Mouse (Mus musculus): ENCODE measurements around the gene D11Wsu47e. TPM values are rescaled to one million over a fixed set of nuclear protein-coding genes. Genes with fewer than 3 reads are reported as not detected.

D11Wsu47e gene
- polyA plus RNA-seq, 1 experiment from 2014 or later: 9.5 TPM

- Histone ChIP-seq H3K9ac (peak overlapping the region; percentile 98), H3K4me1 (replicated peaks) (peaks cover 68% of the 10 kb centered on the region), H3K27ac (peak overlapping the region; percentile 99), H3K27me3 (no peaks in the 10 kb centered on the region), H3K9me3 (replicated peaks) (no peaks in the 10 kb centered on the region), H3K4me2 (peak overlapping the region; percentile 89), H3K36me3 (peaks cover 19% of the 10 kb centered on the region), H3K4me3 (replicated peaks) (peak overlapping the region; percentile 98)
- peak; percentile 78 for DNase-seq
- peak; percentile 74 for ATAC-seq (ENCODE audit: low read depth)
- 4% methylated on average over 38 of the region's 38 CpGs for WGBS (ENCODE audit: insufficient replicate concordance)
Observed at GRCm38 (mm10) chr11:113682897-113683626, 1.1 kb upstream of the D11Wsu47e start.

GRCm38 (mm10) chr11:113683627-113683956, 620 bp upstream of the D11Wsu47e start:
- ATAC-seq (ENCODE audit: low read depth) (no peak), DNase-seq (no peak)
- no peaks in the 10 kb centered on the region for H3K9me3 ChIP-seq (replicated peaks)
- peak overlapping the region; percentile 89 for H3K4me2 ChIP-seq
- no peaks in the 10 kb centered on the region for H3K27me3 ChIP-seq
- peaks cover 19% of the 10 kb centered on the region for H3K36me3 ChIP-seq
- peak overlapping the region; percentile 98 for H3K4me3 ChIP-seq (replicated peaks)
- WGBS (ENCODE audit: insufficient replicate concordance): under 1% methylated on average over 23 of the region's 38 CpGs
- peak overlapping the region; percentile 98 for H3K9ac ChIP-seq
- H3K27ac ChIP-seq: peak overlapping the region; percentile 99
- peaks cover 63% of the 10 kb centered on the region for H3K4me1 ChIP-seq (replicated peaks)

DNA sequence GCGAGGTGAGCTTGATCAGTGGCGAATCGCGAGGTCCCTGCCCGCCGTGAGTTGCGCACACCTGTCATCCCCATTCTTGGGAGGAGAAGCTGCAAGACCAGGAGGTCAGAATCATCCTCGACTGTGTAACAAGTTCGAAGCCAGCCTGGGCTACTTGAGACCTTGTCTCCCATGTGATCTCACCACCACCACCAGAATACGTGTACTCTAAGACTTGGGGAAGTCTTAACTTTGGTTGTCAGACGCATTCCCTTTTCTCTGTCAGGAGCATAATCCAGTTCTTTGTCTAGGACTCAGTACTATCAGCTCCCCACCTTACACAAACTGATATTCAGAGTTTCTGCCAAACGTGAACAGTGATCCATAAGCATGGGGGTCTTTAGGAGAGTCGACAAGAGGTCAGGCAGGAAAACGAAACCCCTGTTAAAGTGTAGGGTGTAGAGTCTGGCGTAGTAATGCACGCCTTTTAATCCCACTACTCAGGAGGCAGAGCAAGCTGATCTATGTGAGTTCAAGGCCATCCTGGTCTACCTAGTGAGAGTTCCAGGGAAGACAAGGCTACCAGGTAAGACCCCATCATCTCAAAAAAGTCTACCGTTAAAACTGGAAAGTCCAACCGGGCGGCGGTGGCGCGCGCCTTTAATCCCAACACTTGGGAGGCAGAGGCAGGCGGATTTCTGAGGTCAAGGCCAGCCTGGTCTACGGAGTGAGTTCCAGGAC, 655 bp downstream of the D11Wsu47e start:
- Histone ChIP-seq H3K9ac (peak overlapping the region; percentile 98), H3K27ac (peak overlapping the region; percentile 99), H3K4me1 (replicated peaks) (peaks cover 61% of the 10 kb centered on the region), H3K4me3 (replicated peaks) (peak overlapping the region; percentile 98), H3K36me3 (peaks cover 26% of the 10 kb centered on the region), H3K27me3 (no peaks in the 10 kb centered on the region), H3K9me3 (replicated peaks) (no peaks in the 10 kb centered on the region), H3K4me2 (peak overlapping the region; percentile 89)
- ATAC-seq (ENCODE audit: low read depth) (no peak), DNase-seq (no peak)
- 33% methylated on average over 25 of the region's 25 CpGs for WGBS (ENCODE audit: insufficient replicate concordance)

DNA sequence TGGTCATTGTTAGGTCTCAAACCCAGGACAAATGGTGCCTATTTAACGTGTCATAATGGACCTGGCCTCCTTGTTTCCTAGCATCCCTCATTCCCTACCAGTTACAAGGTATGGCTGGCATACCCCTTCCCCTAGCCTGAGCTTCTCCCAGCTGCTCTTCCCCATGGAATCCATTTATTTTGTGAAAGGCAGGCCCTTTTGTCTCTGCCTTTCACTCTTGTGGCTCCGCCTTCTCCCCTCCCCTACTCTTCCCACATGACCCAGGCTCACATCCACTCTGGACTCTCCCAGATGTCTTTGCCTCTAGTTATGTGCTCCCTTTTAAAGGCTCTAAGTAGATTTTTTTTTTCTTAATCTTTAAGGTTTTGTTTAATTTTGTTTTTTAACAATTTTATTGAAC, 2.8 kb downstream of the D11Wsu47e start:
- H3K27ac ChIP-seq: peak overlapping the region; percentile 9; the same call in 1 of the 2 replicates
- ATAC-seq (ENCODE audit: low read depth): no peak
- WGBS (ENCODE audit: insufficient replicate concordance): 81% methylated on average over 2 of the region's 2 CpGs
- no peaks in the 10 kb centered on the region for H3K9me3 ChIP-seq (replicated peaks)
- H3K4me2 ChIP-seq: no peak overlapping the region
- peaks cover 43% of the 10 kb centered on the region for H3K36me3 ChIP-seq
- H3K4me1 ChIP-seq (replicated peaks): peaks cover 53% of the 10 kb centered on the region
- H3K9ac ChIP-seq: no peak overlapping the region
- H3K27me3 ChIP-seq: no peaks in the 10 kb centered on the region
- H3K4me3 ChIP-seq (replicated peaks): no peak overlapping the region
- DNase-seq: no peak

GRCm38 (mm10) chr11:113690506-113690905, 6.3 kb downstream of the D11Wsu47e start:
- ATAC-seq (ENCODE audit: low read depth): no peak
- Histone ChIP-seq H3K36me3 (peaks cover 77% of the 10 kb centered on the region), H3K27me3 (no peaks in the 10 kb centered on the region), H3K9ac (no peak overlapping the region), H3K4me2 (no peak overlapping the region), H3K27ac (no peak overlapping the region), H3K4me3 (replicated peaks) (no peak overlapping the region), H3K9me3 (replicated peaks) (no peaks in the 10 kb centered on the region), H3K4me1 (replicated peaks) (peaks cover 38% of the 10 kb centered on the region)
- no peak for DNase-seq
- WGBS (ENCODE audit: insufficient replicate concordance): 88% methylated on average over 12 of the region's 12 CpGs

- WGBS (ENCODE audit: insufficient replicate concordance): 77% methylated on average over 5 of the region's 5 CpGs
- DNase-seq: no peak
- H3K36me3 ChIP-seq: peaks cover 83% of the 10 kb centered on the region
- H3K4me2 ChIP-seq: no peak overlapping the region
- no peaks in the 10 kb centered on the region for H3K27me3 ChIP-seq
- H3K4me3 ChIP-seq (replicated peaks): no peak overlapping the region
- H3K9me3 ChIP-seq (replicated peaks): no peaks in the 10 kb centered on the region
- H3K27ac ChIP-seq: no peak overlapping the region
- H3K9ac ChIP-seq: no peak overlapping the region
- no peak for ATAC-seq (ENCODE audit: low read depth)
- peaks cover 32% of the 10 kb centered on the region for H3K4me1 ChIP-seq (replicated peaks)
Observed at GRCm38 (mm10) chr11:113691318-113691717, 7.1 kb downstream of the D11Wsu47e start.

- ATAC-seq (ENCODE audit: low read depth) (no peak), DNase-seq (no peak)
- Histone ChIP-seq H3K4me3 (replicated peaks) (no peak overlapping the region), H3K9me3 (replicated peaks) (no peaks in the 10 kb centered on the region), H3K27ac (no peak overlapping the region), H3K27me3 (no peaks in the 10 kb centered on the region), H3K4me2 (no peak overlapping the region), H3K9ac (no peak overlapping the region), H3K4me1 (replicated peaks) (peaks cover 27% of the 10 kb centered on the region), H3K36me3 (peaks cover 85% of the 10 kb centered on the region)
- WGBS (ENCODE audit: insufficient replicate concordance): 66% methylated on average over 3 of the region's 3 CpGs
Observed at GRCm38 (mm10) chr11:113691851-113692250, 7.6 kb downstream of the D11Wsu47e start.

GRCm38 (mm10) chr11:113697571-113697970, 13.4 kb downstream of the D11Wsu47e start:
- H3K27ac ChIP-seq: no peak overlapping the region
- H3K36me3 ChIP-seq: peaks cover 40% of the 10 kb centered on the region
- DNase-seq: no peak
- no peak overlapping the region for H3K4me2 ChIP-seq
- H3K9me3 ChIP-seq (replicated peaks): no peaks in the 10 kb centered on the region
- no peaks in the 10 kb centered on the region for H3K27me3 ChIP-seq
- H3K4me3 ChIP-seq (replicated peaks): no peak overlapping the region
- 0 out of 2 replicates have a peak, but pooled peaks cover 4% of the 10 kb centered on the region for H3K4me1 ChIP-seq (replicated peaks)
- no peak overlapping the region for H3K9ac ChIP-seq
- 72% methylated on average over 5 of the region's 5 CpGs for WGBS (ENCODE audit: insufficient replicate concordance)
- ATAC-seq (ENCODE audit: low read depth): peak; percentile 3; the same call in 1 of the 2 replicates

DNA sequence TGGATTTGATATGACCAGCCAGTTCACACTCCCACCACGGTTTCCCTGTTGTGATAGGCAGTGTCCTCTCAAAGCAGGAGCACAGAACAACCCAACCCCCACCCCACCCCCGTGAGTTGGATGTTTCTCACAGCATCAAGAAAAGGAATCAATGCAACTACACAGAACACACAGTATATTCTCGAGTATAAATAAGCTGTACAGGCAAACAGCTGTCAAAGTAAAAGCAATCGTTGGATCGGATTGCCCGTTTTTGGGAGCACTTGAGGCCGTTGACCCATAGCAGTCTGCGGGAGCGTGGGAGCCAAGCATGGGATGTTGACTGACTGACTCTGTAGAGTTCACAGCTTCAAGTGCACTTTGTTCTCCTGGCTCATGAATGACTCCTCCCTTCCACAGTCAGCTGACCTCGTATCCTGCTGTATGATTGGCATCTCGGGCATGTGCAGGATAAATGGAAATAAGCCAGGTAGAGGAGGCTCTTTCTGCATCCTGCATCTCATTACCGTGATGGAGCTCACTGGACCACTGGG, 13.9 kb downstream of the D11Wsu47e start:
- Histone ChIP-seq H3K4me1 (replicated peaks) (0 out of 2 replicates have a peak, but pooled peaks cover 4% of the 10 kb centered on the region), H3K9ac (no peak overlapping the region), H3K36me3 (peaks cover 35% of the 10 kb centered on the region), H3K4me3 (replicated peaks) (no peak overlapping the region), H3K9me3 (replicated peaks) (no peaks in the 10 kb centered on the region), H3K4me2 (no peak overlapping the region), H3K27me3 (no peaks in the 10 kb centered on the region), H3K27ac (no peak overlapping the region)
- ATAC-seq (ENCODE audit: low read depth): peak; percentile 37; the same call in 1 of the 2 replicates
- DNase-seq: no peak
- 74% methylated on average over 12 of the region's 12 CpGs for WGBS (ENCODE audit: insufficient replicate concordance)

GRCm38 (mm10) chr11:113699643-113700042, 15.4 kb downstream of the D11Wsu47e start:
- no peak for DNase-seq
- no peak for ATAC-seq (ENCODE audit: low read depth)
- Histone ChIP-seq H3K27me3 (no peaks in the 10 kb centered on the region), H3K27ac (no peak overlapping the region), H3K9me3 (replicated peaks) (no peaks in the 10 kb centered on the region), H3K4me2 (no peak overlapping the region), H3K9ac (no peak overlapping the region), H3K36me3 (peaks cover 20% of the 10 kb centered on the region), H3K4me3 (replicated peaks) (no peak overlapping the region), H3K4me1 (replicated peaks) (0 out of 2 replicates have a peak, but pooled peaks cover 4% of the 10 kb centered on the region)
- WGBS (ENCODE audit: insufficient replicate concordance): 76% methylated on average over 7 of the region's 7 CpGs

DNA sequence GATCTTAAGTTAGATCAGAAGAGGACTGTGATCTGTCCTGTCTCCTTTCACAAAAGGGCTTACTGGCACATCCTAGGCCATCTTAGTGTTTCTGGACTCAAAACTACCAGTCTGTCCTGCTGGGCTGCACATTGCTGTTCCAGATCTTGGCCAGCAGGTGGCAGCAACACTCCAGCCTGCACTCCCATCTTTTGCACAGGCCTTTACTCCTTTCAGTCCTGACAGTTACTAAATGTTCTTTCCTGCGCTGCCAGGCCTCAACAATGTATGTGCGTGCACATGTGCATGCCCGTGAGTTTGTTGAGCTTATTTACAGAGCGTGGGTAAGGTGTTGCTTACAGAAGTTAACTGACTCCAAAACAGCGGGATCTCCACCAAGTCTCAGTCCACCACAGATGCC, 19.5 kb downstream of the D11Wsu47e start:
- peak; percentile 58 for DNase-seq
- Histone ChIP-seq H3K27ac (no peak overlapping the region), H3K4me2 (no peak overlapping the region), H3K36me3 (no peaks in the 10 kb centered on the region), H3K4me3 (replicated peaks) (no peak overlapping the region), H3K9ac (no peak overlapping the region), H3K27me3 (peaks cover 6% of the 10 kb centered on the region), H3K4me1 (replicated peaks) (no peaks in the 10 kb centered on the region), H3K9me3 (replicated peaks) (no peaks in the 10 kb centered on the region)
- WGBS (ENCODE audit: insufficient replicate concordance): 39% methylated on average over 5 of the region's 5 CpGs
- ATAC-seq (ENCODE audit: low read depth): peak; percentile 29; the same call in 1 of the 2 replicates
